ENCODE assay signal across 9 mouse cellular contexts in the genomic region with DNA sequence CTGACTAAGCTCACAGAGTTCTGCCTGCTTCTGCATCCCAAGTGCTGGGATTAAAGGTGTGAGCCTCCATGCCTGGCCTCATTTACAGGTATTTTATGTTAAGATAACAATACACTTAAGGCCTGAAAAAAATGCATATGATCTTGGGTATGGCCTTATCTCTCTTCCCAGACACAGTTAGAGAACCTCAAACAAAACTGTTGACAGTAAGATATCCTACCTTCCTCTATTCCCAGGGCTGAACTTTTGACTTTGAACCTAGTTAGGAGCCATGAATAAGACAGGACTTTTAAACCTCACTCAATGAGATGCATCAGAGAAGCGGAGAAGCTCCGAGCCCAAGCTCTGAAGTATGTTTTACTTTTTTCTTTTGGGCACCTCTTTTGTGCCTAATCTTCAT. TPM values are rescaled to one million over a fixed set of nuclear protein-coding genes. Genes with fewer than 3 reads are reported as not detected.
A peak's percentile ranks its signal among the peaks of the same experiment; 100 is the strongest.
DNase-seq lines count a peak whose midpoint lies in the region; ATAC-seq and TF ChIP-seq lines count a peak whose summit lies in the region.
"Had no signal": no experiment of that assay in that cellular context is flagged by ENCODE, and none has a peak within 500 bp of the region (broad histone marks: within the 10 kb centered on the region; RNA-seq: fewer than 3 reads in every experiment).

No protein-coding gene starts in this region.

- H3K27me3 ChIP-seq in lung, embryonic 14.5 days (ENCODE audit: insufficient read depth, low read length), result no peaks in the 10 kb centered on the region
- H3K27me3 ChIP-seq in intestine, embryonic 16.5 days (replicated peaks; ENCODE audit: control insufficient read depth, insufficient read depth, low read length), result no peaks in the 10 kb centered on the region
- H3K27me3 ChIP-seq in neural tube, embryonic 15.5 days (replicated peaks), result no peaks in the 10 kb centered on the region

- H3K9me3 ChIP-seq in lung, embryonic 14.5 days (ENCODE audit: low read depth, low read length), result no peaks in the 10 kb centered on the region
- H3K9me3 ChIP-seq in intestine, embryonic 16.5 days (ENCODE audit: control insufficient read depth, low read length), result no peaks in the 10 kb centered on the region
- H3K9me3 ChIP-seq in neural tube, embryonic 15.5 days (replicated peaks), result no peaks in the 10 kb centered on the region
- H3K9me3 ChIP-seq: limb, embryonic 13.5 days had no signal

- WGBS in lung, embryonic 14.5 days, result 79% methylated on average over 2 of the region's 2 CpGs
- 67% methylated on average over 2 of the region's 2 CpGs for WGBS in intestine, embryonic 16.5 days
- WGBS in neural tube, embryonic 15.5 days, result 89% methylated on average over 2 of the region's 2 CpGs

- no peak for TF ChIP-seq CTCF in lung, embryonic 14.5 days (IDR thresholded peaks at IDR 0.05; ENCODE audit: low read depth)

- H3K4me2 ChIP-seq in lung, embryonic 14.5 days, result peak overlapping the region; percentile 87; the same call in 1 of the 2 replicates
- peak overlapping the region; percentile 76 for H3K4me2 ChIP-seq in intestine, embryonic 16.5 days (ENCODE audit: low read depth, low read length)
- peak overlapping the region; percentile 70; the same call in 1 of the 2 replicates for H3K4me2 ChIP-seq in neural tube, embryonic 15.5 days

- H3K4me3 ChIP-seq in lung, embryonic 14.5 days (ENCODE audit: low read depth, low read length), result no peak overlapping the region
- no peak overlapping the region for H3K4me3 ChIP-seq in intestine, embryonic 16.5 days (ENCODE audit: low read length)
- H3K4me3 ChIP-seq in neural tube, embryonic 15.5 days (replicated peaks), result no peak overlapping the region

- DNase-seq in lung, embryonic 14.5 days, result no peak
- no peak for DNase-seq in lung, postnatal 14 days
- no peak for DNase-seq in embryo, embryonic 10.5 days (ENCODE audit: low spot score)
- no peak for DNase-seq in heart, postnatal 25 days (ENCODE audit: low spot score)

- H3K9ac ChIP-seq in lung, embryonic 14.5 days, result no peak overlapping the region
- no peak overlapping the region for H3K9ac ChIP-seq in intestine, embryonic 16.5 days (ENCODE audit: low read depth, low read length)
- H3K9ac ChIP-seq in neural tube, embryonic 15.5 days (replicated peaks), result 0 out of 2 replicates have a peak overlapping the region, but pooled peaks have one; percentile 63

- no peak for ATAC-seq in lung, embryonic 14.5 days (ENCODE audit: insufficient read depth)
- ATAC-seq in erythroid progenitor cell, adult 5-6 weeks (replicated peaks; ENCODE audit: low FRiP score, poor library complexity, severe bottlenecking), result 0 out of 2 replicates have a peak, but pooled peaks have one; percentile 13
- ATAC-seq in intestine, embryonic 16.5 days, result peak; percentile 30
- ATAC-seq in neural tube, embryonic 15.5 days (ENCODE audit: low FRiP score), result no peak

- no peak overlapping the region for H3K27ac ChIP-seq in lung, embryonic 14.5 days (ENCODE audit: low read depth)
- H3K27ac ChIP-seq in intestine, embryonic 16.5 days (ENCODE audit: low read length), result no peak overlapping the region
- H3K27ac ChIP-seq in neural tube, embryonic 15.5 days (replicated peaks), result no peak overlapping the region
- H3K27ac ChIP-seq: limb, embryonic 13.5 days; stomach, postnatal 0 days had no signal

- peaks cover 7% of the 10 kb centered on the region; the same call in 1 of the 2 replicates for H3K4me1 ChIP-seq in lung, embryonic 14.5 days (ENCODE audit: insufficient read depth)
- H3K4me1 ChIP-seq in intestine, embryonic 16.5 days (ENCODE audit: control insufficient read depth, insufficient read depth, low read length), result peaks cover 18% of the 10 kb centered on the region
- H3K4me1 ChIP-seq in neural tube, embryonic 15.5 days, result peaks cover 54% of the 10 kb centered on the region

- no peaks in the 10 kb centered on the region for H3K36me3 ChIP-seq in lung, embryonic 14.5 days (ENCODE audit: insufficient read depth)
- no peaks in the 10 kb centered on the region for H3K36me3 ChIP-seq in intestine, embryonic 16.5 days (ENCODE audit: control insufficient read depth, insufficient read depth, low read length)
- H3K36me3 ChIP-seq in neural tube, embryonic 15.5 days, result peaks cover 13% of the 10 kb centered on the region
- H3K36me3 ChIP-seq: limb, embryonic 13.5 days had no signal

- intact Hi-C loops in heart, postnatal 25 days (cut with DNase I), result no loop called here

RNA-seq across cellular contexts. Expression of gene Tango2, which starts 5.8 kb away (rescaled TPM):
- polyA plus RNA-seq in lung, embryonic 14.5 days (2014; fragmentation: Nextera tagmentation; extraction: Ambion mirVana), result 23.6 and 27.2 TPM in 2 replicates
- 61.3 and 62.5 TPM in 2 replicates for total RNA-seq in erythroid progenitor cell, adult 5-6 weeks (2015; ENCODE audit: low replicate concordance)
- total RNA-seq in erythroid progenitor cell, adult 5-6 weeks (2017; ENCODE audit: low replicate concordance), result 47.2 and 51.9 TPM in 2 replicates
- 62.4 and 69.8 TPM in 2 replicates for polyA plus RNA-seq in intestine, embryonic 16.5 days (2015; fragmentation: Nextera tagmentation; extraction: Ambion mirVana)
- 98.7 and 115 TPM in 2 replicates for polyA plus RNA-seq in neural tube, embryonic 15.5 days (2015; fragmentation: Nextera tagmentation; extraction: Ambion mirVana)
- total RNA-seq in heart, postnatal 25 days (2021), result 100 to 1,000 TPM; 147 TPM

RNA-seq across cellular contexts. Expression of gene Arvcf, which starts 5.9 kb away (rescaled TPM):
- 25.7 and 30.8 TPM in 2 replicates for polyA plus RNA-seq in lung, embryonic 14.5 days (2014; fragmentation: Nextera tagmentation; extraction: Ambion mirVana)
- 3.2 and 8.8 TPM in 2 replicates for total RNA-seq in erythroid progenitor cell, adult 5-6 weeks (2015; ENCODE audit: low replicate concordance)
- total RNA-seq in erythroid progenitor cell, adult 5-6 weeks (2017; ENCODE audit: low replicate concordance), result 6.2 and 22.0 TPM in 2 replicates
- polyA plus RNA-seq in intestine, embryonic 16.5 days (2015; fragmentation: Nextera tagmentation; extraction: Ambion mirVana), result 18.4 and 21.7 TPM in 2 replicates
- 71.2 and 72.5 TPM in 2 replicates for polyA plus RNA-seq in neural tube, embryonic 15.5 days (2015; fragmentation: Nextera tagmentation; extraction: Ambion mirVana)
- 10 to 100 TPM; 18.6 to 21.7 TPM for total RNA-seq in heart, postnatal 25 days (2021)

RNA-seq across cellular contexts. Expression of gene Dgcr8, which starts 53.0 kb away (rescaled TPM):
- 42.2 and 44.4 TPM in 2 replicates for polyA plus RNA-seq in lung, embryonic 14.5 days (2014; fragmentation: Nextera tagmentation; extraction: Ambion mirVana)
- 121 and 133 TPM in 2 replicates for total RNA-seq in erythroid progenitor cell, adult 5-6 weeks (2015; ENCODE audit: low replicate concordance)
- 138 and 218 TPM in 2 replicates for total RNA-seq in erythroid progenitor cell, adult 5-6 weeks (2017; ENCODE audit: low replicate concordance)
- polyA plus RNA-seq in intestine, embryonic 16.5 days (2015; fragmentation: Nextera tagmentation; extraction: Ambion mirVana), result 17.0 and 18.9 TPM in 2 replicates
- 28.0 and 30.0 TPM in 2 replicates for polyA plus RNA-seq in neural tube, embryonic 15.5 days (2015; fragmentation: Nextera tagmentation; extraction: Ambion mirVana)
- total RNA-seq in heart, postnatal 25 days (2021), result 10 to 100 TPM; 13.8 to 15.4 TPM

Comparison
In these comparisons a context has a peak if more than half of its experiments do, and no peak if none do; other contexts are left out.
1. ATAC-seq: peak in erythroid progenitor cell, adult 5-6 weeks (single experiment) and intestine, embryonic 16.5 days (single experiment); none in lung, embryonic 14.5 days (single experiment) and neural tube, embryonic 15.5 days (single experiment).
2. Peak in every context shown above with its lines, with median percentiles within 50 percentile points of each other: H3K4me2 ChIP-seq.